Mouse (Mus musculus) midbrain, embryonic 12.5 days (tissue): Measurements from ENCODE around the gene Snx29. TPM values are rescaled to one million over a fixed set of nuclear protein-coding genes. Genes with fewer than 3 reads are reported as not detected.
A peak's percentile ranks its signal among the peaks of the same experiment; 100 is the strongest.

Experiments
- ATAC-seq: fragments of 200-750 bp; cut with Nextera tagmentation; 2 replicates; pipeline ENCODE4 v1.8.0; 2017; ENCODE audit warnings: low read depth, moderate TSS enrichment, moderate library complexity; ENCODE audit not compliant: low FRiP score
- H3K27ac ChIP-seq: fragments of 300-500 bp; sonication (generic); replicated peaks from 2 replicates; pipeline ENCODE4 v1.5.1; 2016; ENCODE audit warnings: mild to moderate bottlenecking
- H3K27me3 ChIP-seq: fragments of 300-500 bp; sonication (generic); 2 replicates; pipeline ENCODE4 v1.6.1; 2016; ENCODE audit warnings: mild to moderate bottlenecking
- H3K36me3 ChIP-seq: fragments of 300-500 bp; sonication (generic); 2 replicates; pipeline ENCODE4 v1.6.1; 2016
- H3K4me1 ChIP-seq: fragments of 300-500 bp; sonication (generic); 2 replicates; pipeline ENCODE4 v1.6.1; 2016
- H3K4me2 ChIP-seq: fragments of 300-500 bp; sonication (generic); replicated peaks from 2 replicates; pipeline ENCODE4 v1.6.1; 2016; ENCODE audit warnings: mild to moderate bottlenecking, moderate library complexity
- H3K4me3 ChIP-seq: fragments of 300-500 bp; sonication (generic); 2 replicates; pipeline ENCODE4 v1.5.1; 2016; ENCODE audit warnings: mild to moderate bottlenecking
- H3K9ac ChIP-seq: fragments of 300-500 bp; sonication (generic); replicated peaks from 2 replicates; pipeline ENCODE4 v1.6.1; 2016; ENCODE audit warnings: mild to moderate bottlenecking, moderate library complexity
- H3K9me3 ChIP-seq: fragments of 300-500 bp; sonication (generic); 2 replicates; pipeline ENCODE4 v1.6.1; 2016; ENCODE audit warnings: mild to moderate bottlenecking
- WGBS: fragments of 180-500 bp; shearing (Covaris S2); methylation state at CpG from one replicate; pipeline ENCODE4 v1.1.7; 2016; 5-methylcytosine and 5-hydroxymethylcytosine counted together
- polyA plus RNA-seq: library from polyadenylated mRNA; unstranded; fragments of >200 nt; fragmentation: Nextera tagmentation; extraction: Ambion mirVana; gene quantifications from 2 replicates; pipeline ENCODE4 v1.2.1, GENCODE M21; 2016

The Snx29 gene
- polyA plus RNA-seq, 1 experiment from 2014 or later, result 19.6 TPM

- ATAC-seq, result no peak
- H3K27ac ChIP-seq, result no peak overlapping the region
- H3K36me3 ChIP-seq, result no peaks in the 10 kb centered on the region
- 49% methylated on average over 2 of the region's 2 CpGs for WGBS
- no peaks in the 10 kb centered on the region for H3K9me3 ChIP-seq
- H3K4me2 ChIP-seq, result no peak overlapping the region
- H3K4me3 ChIP-seq, result no peak overlapping the region
- H3K9ac ChIP-seq, result no peak overlapping the region
- H3K27me3 ChIP-seq, result no peaks in the 10 kb centered on the region
- H3K4me1 ChIP-seq, result no peaks in the 10 kb centered on the region
Observed at GRCm38 (mm10) chr16:11389324-11389723, 66.6 kb downstream of the Snx29 start.

GRCm38 (mm10) chr16:11396570-11396969 lies 73.9 kb downstream of the Snx29 start:
- no peak overlapping the region for H3K4me2 ChIP-seq
- WGBS, result 56% methylated on average over 2 of the region's 2 CpGs
- H3K4me3 ChIP-seq, result no peak overlapping the region
- H3K4me1 ChIP-seq, result no peaks in the 10 kb centered on the region
- no peak overlapping the region for H3K9ac ChIP-seq
- ATAC-seq, result no peak
- H3K27me3 ChIP-seq, result no peaks in the 10 kb centered on the region
- no peaks in the 10 kb centered on the region for H3K9me3 ChIP-seq
- no peak overlapping the region for H3K27ac ChIP-seq
- H3K36me3 ChIP-seq, result no peaks in the 10 kb centered on the region

DNA sequence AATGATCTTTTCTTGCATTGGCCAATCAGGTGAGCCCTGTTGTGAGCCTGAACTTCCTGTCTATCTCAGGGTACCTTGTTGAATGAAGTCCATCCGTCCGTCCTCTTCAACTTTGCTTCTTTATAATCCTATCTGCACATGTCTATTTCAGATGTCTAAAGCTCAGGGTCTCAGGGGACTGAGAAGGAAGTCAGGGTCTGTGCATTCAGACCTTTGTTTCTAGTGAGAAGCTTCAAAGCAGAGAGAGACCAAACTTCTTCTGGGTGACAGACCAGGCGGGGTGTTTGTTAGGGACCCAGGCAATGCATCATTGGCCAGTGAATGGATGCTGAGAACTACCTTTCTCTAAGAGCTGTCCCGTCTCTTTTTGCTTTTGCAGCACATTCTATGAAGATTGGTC lies 76.7 kb downstream of the Snx29 start:
- H3K4me1 ChIP-seq, result no peaks in the 10 kb centered on the region
- H3K4me3 ChIP-seq, result no peak overlapping the region
- no peak overlapping the region for H3K4me2 ChIP-seq
- no peaks in the 10 kb centered on the region for H3K27me3 ChIP-seq
- no peaks in the 10 kb centered on the region; the same call in 1 of the 2 replicates for H3K36me3 ChIP-seq
- H3K9ac ChIP-seq, result no peak overlapping the region
- WGBS, result 83% methylated on average over 4 of the region's 4 CpGs
- H3K9me3 ChIP-seq, result no peaks in the 10 kb centered on the region
- ATAC-seq, result no peak
- H3K27ac ChIP-seq, result no peak overlapping the region

- Histone ChIP-seq H3K4me1 (no peaks in the 10 kb centered on the region), H3K9me3 (no peaks in the 10 kb centered on the region), H3K27ac (no peak overlapping the region), H3K4me2 (no peak overlapping the region), H3K27me3 (no peaks in the 10 kb centered on the region), H3K4me3 (no peak overlapping the region), H3K36me3 (no peaks in the 10 kb centered on the region; the same call in 1 of the 2 replicates), H3K9ac (no peak overlapping the region)
- WGBS, result 95% methylated on average over 6 of the region's 6 CpGs
- ATAC-seq, result no peak
Observed at GRCm38 (mm10) chr16:11399845-11400565, 77.3 kb downstream of the Snx29 start.

GRCm38 (mm10) chr16:11400936-11401335 lies 78.2 kb downstream of the Snx29 start:
- Histone ChIP-seq H3K4me1 (no peaks in the 10 kb centered on the region), H3K4me3 (no peak overlapping the region), H3K36me3 (peaks cover 3% of the 10 kb centered on the region; the same call in 1 of the 2 replicates), H3K4me2 (no peak overlapping the region), H3K9ac (no peak overlapping the region), H3K27ac (no peak overlapping the region), H3K27me3 (no peaks in the 10 kb centered on the region), H3K9me3 (no peaks in the 10 kb centered on the region)
- no peak for ATAC-seq
- WGBS, result 76% methylated on average over 7 of the region's 7 CpGs

GRCm38 (mm10) chr16:11405193-11405592 lies 82.5 kb downstream of the Snx29 start:
- Histone ChIP-seq H3K27ac (no peak overlapping the region), H3K36me3 (peaks cover 3% of the 10 kb centered on the region; the same call in 1 of the 2 replicates), H3K4me3 (no peak overlapping the region), H3K27me3 (no peaks in the 10 kb centered on the region), H3K9me3 (no peaks in the 10 kb centered on the region), H3K4me2 (no peak overlapping the region), H3K9ac (no peak overlapping the region), H3K4me1 (no peaks in the 10 kb centered on the region)
- ATAC-seq, result no peak
- 89% methylated on average over 3 of the region's 3 CpGs for WGBS

GRCm38 (mm10) chr16:11406201-11406600 lies 83.5 kb downstream of the Snx29 start:
- Histone ChIP-seq H3K36me3 (peaks cover 3% of the 10 kb centered on the region; the same call in 1 of the 2 replicates), H3K27ac (no peak overlapping the region), H3K9ac (no peak overlapping the region), H3K4me2 (no peak overlapping the region), H3K4me3 (no peak overlapping the region), H3K27me3 (no peaks in the 10 kb centered on the region), H3K9me3 (no peaks in the 10 kb centered on the region), H3K4me1 (no peaks in the 10 kb centered on the region)
- ATAC-seq, result no peak
- 94% methylated on average over 5 of the region's 5 CpGs for WGBS

GRCm38 (mm10) chr16:11406622-11407021 lies 83.9 kb downstream of the Snx29 start:
- no peaks in the 10 kb centered on the region for H3K9me3 ChIP-seq
- no peak overlapping the region for H3K27ac ChIP-seq
- H3K4me3 ChIP-seq, result no peak overlapping the region
- H3K27me3 ChIP-seq, result no peaks in the 10 kb centered on the region
- H3K36me3 ChIP-seq, result peaks cover 6% of the 10 kb centered on the region
- WGBS, result 90% methylated on average over 9 of the region's 9 CpGs
- no peak overlapping the region for H3K4me2 ChIP-seq
- no peaks in the 10 kb centered on the region for H3K4me1 ChIP-seq
- no peak overlapping the region for H3K9ac ChIP-seq
- no peak for ATAC-seq

DNA sequence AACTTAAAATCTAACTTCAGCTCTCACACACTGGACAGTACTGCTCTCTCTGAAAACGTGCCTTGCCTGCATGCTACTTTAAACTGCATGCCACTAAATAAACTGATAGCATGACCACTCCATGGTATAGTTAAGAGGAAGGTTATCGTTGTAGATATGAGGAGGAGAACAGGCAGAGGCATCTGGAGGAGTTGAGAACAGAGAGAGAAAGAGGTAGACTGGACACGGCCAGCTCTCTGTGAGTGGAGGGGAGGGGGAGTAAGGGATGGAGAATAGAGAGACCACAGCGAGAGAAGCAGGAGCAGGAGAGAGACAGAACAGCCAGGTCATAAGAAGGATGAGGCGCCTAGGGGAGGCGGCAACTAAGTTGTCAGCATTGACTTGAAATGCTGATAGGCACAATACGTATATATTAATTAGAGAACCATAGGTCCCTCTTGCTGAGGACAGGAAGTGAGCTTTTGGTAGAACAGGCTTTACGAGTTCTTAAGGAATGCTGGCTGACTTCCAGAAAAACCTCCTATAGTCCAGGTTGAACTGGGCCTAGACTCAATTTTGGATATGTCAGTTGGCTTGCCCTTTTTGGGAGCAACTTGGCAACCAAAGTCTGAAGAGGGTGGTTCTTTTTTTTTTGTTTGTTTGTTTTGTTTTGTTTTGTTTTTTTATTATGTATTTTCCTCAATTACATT lies 85.4 kb downstream of the Snx29 start:
- H3K9me3 ChIP-seq, result no peaks in the 10 kb centered on the region
- no peaks in the 10 kb centered on the region for H3K27me3 ChIP-seq
- ATAC-seq, result no peak
- no peak overlapping the region for H3K27ac ChIP-seq
- no peak overlapping the region for H3K9ac ChIP-seq
- H3K36me3 ChIP-seq, result peaks cover 7% of the 10 kb centered on the region
- H3K4me1 ChIP-seq, result no peaks in the 10 kb centered on the region
- H3K4me3 ChIP-seq, result no peak overlapping the region
- WGBS, result 84% methylated on average over 8 of the region's 8 CpGs
- no peak overlapping the region for H3K4me2 ChIP-seq

DNA sequence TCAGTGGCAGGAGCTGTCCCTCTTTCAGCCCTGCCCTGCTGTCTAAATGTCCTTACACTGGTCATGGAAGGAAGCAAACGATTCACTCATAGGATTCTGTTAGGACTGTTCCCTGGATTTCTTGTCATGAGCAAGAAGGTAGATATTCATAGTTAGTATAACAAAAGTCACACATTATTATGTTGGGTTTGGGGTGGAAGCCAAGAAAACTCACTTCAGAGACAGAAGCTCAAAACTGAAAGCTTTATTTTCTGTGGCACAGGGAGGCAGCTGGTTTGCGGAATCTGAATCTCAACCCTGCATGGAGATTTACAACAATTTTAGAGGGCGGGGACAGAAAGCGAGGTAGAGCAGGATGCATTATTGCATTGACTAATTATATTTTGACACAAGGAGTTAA lies 86.0 kb downstream of the Snx29 start:
- no peaks in the 10 kb centered on the region for H3K27me3 ChIP-seq
- H3K4me3 ChIP-seq, result no peak overlapping the region
- no peak overlapping the region for H3K9ac ChIP-seq
- no peak overlapping the region for H3K4me2 ChIP-seq
- no peak for ATAC-seq
- H3K36me3 ChIP-seq, result peaks cover 7% of the 10 kb centered on the region
- H3K9me3 ChIP-seq, result no peaks in the 10 kb centered on the region
- no peak overlapping the region for H3K27ac ChIP-seq
- H3K4me1 ChIP-seq, result no peaks in the 10 kb centered on the region
- WGBS, result 87% methylated on average over 4 of the region's 4 CpGs

- no peak overlapping the region for H3K4me3 ChIP-seq
- no peaks in the 10 kb centered on the region for H3K9me3 ChIP-seq
- H3K27me3 ChIP-seq, result no peaks in the 10 kb centered on the region
- no peak overlapping the region for H3K9ac ChIP-seq
- no peak for ATAC-seq
- no peak overlapping the region for H3K27ac ChIP-seq
- peaks cover 5% of the 10 kb centered on the region; the same call in 1 of the 2 replicates for H3K36me3 ChIP-seq
- H3K4me2 ChIP-seq, result no peak overlapping the region
- no peaks in the 10 kb centered on the region for H3K4me1 ChIP-seq
- WGBS, result 89% methylated on average over 2 of the region's 2 CpGs
Observed at GRCm38 (mm10) chr16:11414631-11415030, 91.9 kb downstream of the Snx29 start.

DNA sequence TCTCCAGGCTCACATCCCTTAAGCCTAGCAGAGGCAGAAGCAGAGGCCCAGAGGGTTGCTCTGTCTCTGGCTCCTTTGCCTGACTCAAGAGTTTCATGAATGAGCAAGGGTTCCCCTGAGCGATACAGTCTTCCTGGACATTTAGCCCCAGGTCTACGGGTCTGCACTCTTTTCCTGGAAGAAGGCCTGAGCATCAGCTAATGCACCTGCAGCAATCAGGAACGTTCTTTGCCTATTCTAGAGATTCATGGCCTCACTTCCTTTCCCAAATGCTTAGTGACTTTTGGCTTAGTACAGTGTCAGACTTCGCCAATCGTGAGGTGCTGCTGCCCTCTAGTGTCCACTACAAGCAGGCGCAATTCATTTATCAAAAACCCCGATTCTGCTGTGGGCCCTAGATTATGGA lies 95.5 kb downstream of the Snx29 start:
- Histone ChIP-seq H3K9me3 (no peaks in the 10 kb centered on the region), H3K27ac (no peak overlapping the region), H3K4me3 (no peak overlapping the region), H3K36me3 (0 out of 2 replicates have a peak, but pooled peaks cover 9% of the 10 kb centered on the region), H3K9ac (no peak overlapping the region), H3K27me3 (no peaks in the 10 kb centered on the region), H3K4me1 (no peaks in the 10 kb centered on the region), H3K4me2 (no peak overlapping the region)
- peak; percentile 49; the same call in 1 of the 2 replicates for ATAC-seq
- WGBS, result 20% methylated on average over 7 of the region's 7 CpGs
